Mouse (Mus musculus): Measurements from ENCODE around the gene Spats2. TPM values are rescaled to one million over a fixed set of nuclear protein-coding genes. Genes with fewer than 3 reads are reported as not detected.

Spats2 gene
- 58.7 and 72.5 TPM in 2 replicates for polyA plus RNA-seq (2012; rRNA removed)

DNA sequence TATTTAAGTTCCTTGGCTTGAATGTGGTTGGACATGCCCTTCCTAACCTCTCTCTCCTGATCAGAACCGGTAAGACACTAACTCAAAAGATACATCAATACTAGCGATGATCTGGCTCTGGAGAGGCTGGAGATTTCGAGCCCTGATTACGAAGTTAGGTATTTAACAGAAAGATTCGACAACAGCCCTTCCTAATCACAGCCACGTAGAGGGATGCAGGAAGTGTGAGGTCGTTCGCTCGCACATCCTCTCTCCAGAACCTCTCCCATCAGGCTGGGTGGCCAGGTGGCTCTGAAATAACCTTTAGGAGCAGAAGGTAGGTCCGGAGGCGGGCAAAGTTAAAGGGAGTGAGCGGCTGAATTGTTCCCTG lies at the start of gene Spats2:
Gene Spats2, plus strand, starts transcription at position 206 of the 370 bp plus-strand sequence.

DNA sequence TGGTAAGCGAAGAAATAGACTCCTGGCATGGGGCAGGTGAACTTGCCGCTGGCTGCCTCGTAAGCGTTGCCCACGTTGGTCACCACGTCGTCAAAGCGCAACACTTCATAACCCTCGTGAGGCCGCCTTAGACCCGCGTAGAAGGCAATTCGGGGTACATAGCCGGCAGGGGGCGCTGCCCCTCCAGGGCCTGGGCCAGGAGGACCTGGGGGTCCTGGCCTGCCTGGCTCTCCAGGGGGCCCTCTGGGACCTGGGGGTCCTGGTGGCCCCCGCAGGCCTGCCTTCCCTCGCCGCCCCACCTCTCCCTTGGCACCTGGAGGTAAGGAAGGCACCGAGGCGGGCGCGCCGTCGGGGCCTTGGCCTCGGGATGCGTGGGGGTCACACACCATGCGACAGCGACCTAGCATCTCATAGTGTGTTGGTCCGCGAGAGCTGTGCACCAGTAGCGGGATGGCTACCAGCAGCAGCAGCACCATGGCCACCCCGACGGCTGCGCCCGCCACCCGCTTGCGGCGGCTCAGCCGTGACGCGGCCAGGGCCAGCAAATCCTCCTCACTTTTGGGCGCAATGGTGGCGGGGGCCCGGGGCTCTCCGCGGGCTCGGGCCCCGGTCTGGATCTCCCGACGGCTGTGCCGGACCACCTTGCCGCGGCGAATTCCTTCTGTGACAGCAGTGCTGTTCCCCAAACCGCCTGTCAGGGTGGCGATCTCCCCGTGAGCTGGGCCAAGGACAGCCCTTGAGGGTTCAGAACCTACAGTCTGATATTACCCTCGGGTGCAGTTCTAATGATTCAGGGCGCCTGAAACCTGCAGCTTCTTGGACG lies 38.3 kb upstream of the Spats2 start, which contains the start of gene C1ql4:
Gene C1ql4, minus strand, starts transcription at position 565 of the 823 bp plus-strand sequence.

DNA sequence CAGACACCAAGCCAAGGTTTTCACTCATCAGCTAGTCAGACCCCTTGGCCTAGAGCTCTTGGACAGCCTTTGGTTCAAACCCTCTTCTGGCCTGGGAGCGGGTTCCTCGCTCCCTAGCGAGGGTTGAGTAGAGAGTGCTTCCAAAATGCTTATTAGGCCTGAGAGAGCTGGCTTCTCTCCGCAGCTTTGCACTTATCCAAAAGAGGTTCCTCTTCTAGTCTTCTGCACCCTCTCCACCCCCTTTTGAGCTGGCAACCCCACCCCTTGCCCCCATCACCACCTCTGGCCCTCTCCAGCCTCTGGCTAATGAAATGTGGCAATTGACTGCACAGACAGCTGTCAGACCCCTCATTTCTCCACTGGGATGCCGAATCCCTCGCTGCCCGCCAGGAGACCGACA lies 32.8 kb upstream of the Spats2 start, which contains the start of gene Dnajc22:
Gene Dnajc22, plus strand, starts transcription at position 301 of the 400 bp plus-strand sequence.

DNA sequence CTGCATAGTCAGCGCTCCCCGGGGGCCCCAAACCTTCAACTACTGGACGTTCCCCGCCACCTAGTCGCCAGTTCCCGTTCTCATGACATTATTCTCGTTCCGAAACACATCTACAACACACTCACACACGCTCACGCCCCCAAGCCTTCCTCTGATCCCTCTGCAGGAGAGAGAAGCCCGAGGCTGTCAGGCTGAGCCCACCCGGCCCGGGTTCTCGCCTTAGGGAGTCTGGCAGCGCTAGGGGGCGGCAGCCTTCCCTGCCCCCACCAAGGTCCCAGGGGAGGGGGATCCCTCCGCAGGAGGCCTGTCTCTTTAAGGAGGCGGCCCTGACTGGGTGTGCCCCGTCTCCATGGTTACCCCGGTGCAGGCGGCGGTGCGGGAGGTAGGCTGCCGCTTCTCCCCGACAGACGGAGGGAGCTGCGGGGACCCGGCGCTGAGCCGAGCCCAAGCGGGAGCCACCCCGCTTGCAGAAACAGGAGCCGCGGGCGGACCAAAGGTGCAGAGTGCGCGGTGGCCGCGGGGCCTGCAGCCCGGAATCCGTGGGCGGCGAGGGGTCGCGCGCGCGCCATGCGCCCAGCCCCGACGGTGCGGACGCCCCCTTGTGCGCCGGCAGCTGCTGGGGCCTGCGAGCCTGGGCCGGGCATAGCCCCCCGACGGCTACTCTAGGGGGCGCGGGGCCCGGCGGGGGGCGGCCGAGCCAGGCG lies 98.6 kb downstream of the Spats2 start, which contains the start of gene Kcnh3:
Gene Kcnh3, plus strand, starts transcription at position 654 of the 704 bp plus-strand sequence.

DNA sequence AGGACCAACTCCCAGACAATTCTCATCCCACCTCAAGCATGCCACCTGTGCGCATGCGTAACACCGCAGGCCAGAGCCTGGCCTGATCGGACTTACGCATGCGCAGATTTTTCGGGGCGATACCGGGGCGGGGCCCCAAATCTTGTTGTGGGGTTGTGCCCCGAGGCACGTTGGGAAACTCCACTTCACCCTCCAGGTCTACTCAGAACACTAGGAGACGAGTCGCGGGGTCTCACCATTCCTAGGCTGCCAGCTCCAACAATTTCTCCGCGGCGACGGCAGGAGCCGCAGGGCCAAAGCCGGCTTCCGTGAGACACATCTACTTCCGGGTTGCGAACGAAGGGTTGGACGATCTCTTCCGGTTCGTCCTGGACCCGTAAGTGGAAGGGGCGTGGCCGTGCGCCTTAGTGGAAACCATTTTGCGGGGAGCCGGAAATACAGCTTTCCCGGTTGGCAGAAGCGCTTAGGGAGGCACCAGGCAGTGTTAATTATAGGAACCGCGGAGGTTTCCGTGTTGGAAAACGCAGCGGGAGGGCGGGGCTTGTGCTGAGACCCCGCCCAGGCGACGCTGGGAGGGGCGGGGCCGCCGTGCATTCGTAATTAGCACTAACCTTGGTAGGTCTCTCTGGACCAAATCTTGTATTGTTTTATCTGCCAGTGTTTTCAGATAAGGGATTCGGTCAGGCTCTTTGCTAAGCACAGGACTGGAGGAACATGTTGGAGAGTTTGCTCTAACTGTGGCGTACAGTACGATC lies 126.1 kb downstream of the Spats2 start, which contains the start of gene Mcrs1:
Gene Mcrs1, minus strand, starts transcription at position 336 of the 755 bp plus-strand sequence.

Other genes starting within 250 kb of the Spats2 start
- gene Rhebl1, start 231.4 kb upstream of the Spats2 start, polyA plus RNA-seq (2012; rRNA removed): 11.3 and 19.2 TPM in 2 replicates
- 0.56 and 0.96 TPM in 2 replicates for gene Dhh, start 227.4 kb upstream of the Spats2 start, polyA plus RNA-seq (2012; rRNA removed)
- 57.1 and 72.0 TPM in 2 replicates for gene Lmbr1l, start 207.7 kb upstream of the Spats2 start, polyA plus RNA-seq (2012; rRNA removed)
- gene Tuba1b, start 191.4 kb upstream of the Spats2 start, polyA plus RNA-seq (2012; rRNA removed): 2,005 and 2,656 TPM in 2 replicates
- gene Gm49450, start 172.4 kb upstream of the Spats2 start, polyA plus RNA-seq (2012; rRNA removed): 70.5 TPM in 1 of 2 replicates, not detected in the other
- gene Tuba1a, start 172.2 kb upstream of the Spats2 start, polyA plus RNA-seq (2012; rRNA removed): 3,950 and 4,162 TPM in 2 replicates
- gene Tuba1c, start 96.0 kb upstream of the Spats2 start, polyA plus RNA-seq (2012; rRNA removed): 112 and 136 TPM in 2 replicates
- 20.1 and 28.7 TPM in 2 replicates for gene Prph, start 70.7 kb upstream of the Spats2 start, polyA plus RNA-seq (2012; rRNA removed)
- gene Troap, start 51.3 kb upstream of the Spats2 start, polyA plus RNA-seq (2012; rRNA removed): 40.3 and 43.9 TPM in 2 replicates
- 8.0 and 12.4 TPM in 2 replicates for gene C1ql4, start 38.1 kb upstream of the Spats2 start, polyA plus RNA-seq (2012; rRNA removed)
- 2.5 and 3.1 TPM in 2 replicates for gene Dnajc22, start 32.7 kb upstream of the Spats2 start, polyA plus RNA-seq (2012; rRNA removed)
- 0.17 and 0.42 TPM in 2 replicates for gene Kcnh3, start 98.9 kb downstream of the Spats2 start, polyA plus RNA-seq (2012; rRNA removed)
- 99.3 and 108 TPM in 2 replicates for gene Mcrs1, start 126.0 kb downstream of the Spats2 start, polyA plus RNA-seq (2012; rRNA removed)
- 131 and 172 TPM in 2 replicates for gene Prpf40b, start 169.2 kb downstream of the Spats2 start, polyA plus RNA-seq (2012; rRNA removed)
- gene Fam186b, start 170.0 kb downstream of the Spats2 start, polyA plus RNA-seq (2012; rRNA removed): 0.25 and 0.29 TPM in 2 replicates
- gene Fmnl3, start 244.6 kb downstream of the Spats2 start, polyA plus RNA-seq (2012; rRNA removed): 32.4 and 37.7 TPM in 2 replicates